Mouse (Mus musculus) liver, embryonic 13.5 days (tissue): Measurements from ENCODE around the gene Cdh22. TPM values are rescaled to one million over a fixed set of nuclear protein-coding genes. Genes with fewer than 3 reads are reported as not detected.

Experiments used
- ATAC-seq: fragments of 200-750 bp; cut with Nextera tagmentation; 2 replicates; pipeline ENCODE4 v1.8.0; 2017; ENCODE audit warnings: low read depth, mild to moderate bottlenecking, moderate number of reproducible peaks, moderate library complexity
- DNase-seq: peaks from one replicate; pipeline ENCODE4 v3.0.0; 2022
- H3K27ac ChIP-seq: fragments of 300-500 bp; sonication (generic); 2 replicates; pipeline ENCODE4 v1.5.1; 2015; ENCODE audit warnings: moderate library complexity, mild to moderate bottlenecking, inconsistent platforms
- H3K27me3 ChIP-seq: fragments of 300-500 bp; sonication (generic); 2 replicates; pipeline ENCODE4 v1.6.1; 2015; ENCODE audit warnings: mild to moderate bottlenecking, inconsistent platforms
- H3K36me3 ChIP-seq: fragments of 300-500 bp; sonication (generic); 2 replicates; pipeline ENCODE4 v1.6.1; 2015; ENCODE audit warnings: mild to moderate bottlenecking, inconsistent platforms
- H3K4me1 ChIP-seq: fragments of 300-500 bp; sonication (generic); replicated peaks from 2 replicates; pipeline ENCODE4 v1.6.1; 2015; ENCODE audit warnings: inconsistent platforms
- H3K4me2 ChIP-seq: fragments of 300-500 bp; sonication (generic); 2 replicates; pipeline ENCODE4 v1.6.1; 2015; ENCODE audit warnings: inconsistent platforms, mild to moderate bottlenecking, moderate library complexity
- H3K4me3 ChIP-seq: fragments of 300-500 bp; sonication (generic); replicated peaks from 2 replicates; pipeline ENCODE4 v1.5.1; 2015; ENCODE audit warnings: mild to moderate bottlenecking, inconsistent platforms
- H3K9ac ChIP-seq: fragments of 300-500 bp; sonication (generic); 2 replicates; pipeline ENCODE4 v1.6.1; 2015; ENCODE audit warnings: mild to moderate bottlenecking, inconsistent platforms
- H3K9me3 ChIP-seq: fragments of 300-500 bp; sonication (generic); replicated peaks from 2 replicates; pipeline ENCODE4 v1.6.1; 2016; ENCODE audit warnings: inconsistent platforms
- WGBS: fragments of 180-500 bp; shearing (Covaris S2); methylation state at CpG from one replicate; pipeline ENCODE4 v1.1.7; 2015; ENCODE audit not compliant: insufficient replicate concordance; 5-methylcytosine and 5-hydroxymethylcytosine counted together
- polyA plus RNA-seq: library from polyadenylated mRNA; unstranded; fragments of >200 nt; fragmentation: Nextera tagmentation; extraction: Ambion mirVana; gene quantifications from 2 replicates; pipeline ENCODE4 v1.2.1, GENCODE M21; 2015

The Cdh22 gene
- polyA plus RNA-seq: not detected in 2 replicates

GRCm38 (mm10) chr2:165234613-165235291 is at the start of gene Cdh22:
Cdh22 (minus strand) TSS chr2:165234853.
- WGBS: under 1% methylated on average over 48 of the region's 60 CpGs

GRCm38 (mm10) chr2:165284377-165284776 is 49.7 kb upstream of the Cdh22 start:
- H3K27me3 ChIP-seq: no peaks in the 10 kb centered on the region
- H3K4me2 ChIP-seq: no peak overlapping the region; the same call in 1 of the 2 replicates
- peaks cover 32% of the 10 kb centered on the region for H3K36me3 ChIP-seq
- no peak overlapping the region for H3K4me3 ChIP-seq
- no peak overlapping the region for H3K9ac ChIP-seq
- no peaks in the 10 kb centered on the region for H3K9me3 ChIP-seq
- H3K4me1 ChIP-seq: peaks cover 46% of the 10 kb centered on the region
- H3K27ac ChIP-seq: peak overlapping the region; percentile 29; the same call in 1 of the 2 replicates
- DNase-seq (no peak), ATAC-seq (no peak)
- WGBS: 73% methylated on average over 7 of the region's 7 CpGs

More at GRCm38 (mm10) chr2:165234613-165235291, at the start of gene Cdh22:
- no peak within 1 kb of the TSS for H3K27ac ChIP-seq
- H3K36me3 ChIP-seq: no peaks in the 10 kb centered on the region
- DNase-seq: no peak
- H3K4me3 ChIP-seq: peak within 1 kb of the TSS; percentile 45
- no peaks in the 10 kb centered on the region for H3K9me3 ChIP-seq
- H3K4me2 ChIP-seq: peak within 1 kb of the TSS; percentile 62
- H3K4me1 ChIP-seq: peaks cover 14% of the 10 kb centered on the region; the same call in 1 of the 2 replicates
- H3K9ac ChIP-seq: no peak within 1 kb of the TSS
- peaks cover 98% of the 10 kb centered on the region for H3K27me3 ChIP-seq
- no peak for ATAC-seq

- H3K36me3 ChIP-seq: peaks cover 39% of the 10 kb centered on the region
- H3K27ac ChIP-seq: no peak overlapping the region
- no peak overlapping the region for H3K4me2 ChIP-seq
- H3K4me3 ChIP-seq: no peak overlapping the region
- DNase-seq: no peak
- H3K9ac ChIP-seq: no peak overlapping the region
- H3K9me3 ChIP-seq: no peaks in the 10 kb centered on the region
- no peaks in the 10 kb centered on the region for H3K27me3 ChIP-seq
- 70% methylated on average over 3 of the region's 3 CpGs for WGBS
- ATAC-seq: no peak
- H3K4me1 ChIP-seq: peaks cover 45% of the 10 kb centered on the region
Observed at GRCm38 (mm10) chr2:165283644-165284043, 49.0 kb upstream of the Cdh22 start.

GRCm38 (mm10) chr2:165281779-165282311 is 47.2 kb upstream of the Cdh22 start:
- Histone ChIP-seq H3K9me3 (no peaks in the 10 kb centered on the region), H3K4me3 (no peak overlapping the region), H3K27ac (no peak overlapping the region), H3K27me3 (no peaks in the 10 kb centered on the region), H3K36me3 (peaks cover 56% of the 10 kb centered on the region), H3K4me2 (no peak overlapping the region), H3K9ac (no peak overlapping the region), H3K4me1 (peaks cover 31% of the 10 kb centered on the region)
- no peak for ATAC-seq
- DNase-seq: no peak
- WGBS: 70% methylated on average over 5 of the region's 6 CpGs

GRCm38 (mm10) chr2:165279351-165279750 is 44.7 kb upstream of the Cdh22 start:
- Histone ChIP-seq H3K27me3 (no peaks in the 10 kb centered on the region), H3K4me2 (no peak overlapping the region), H3K4me3 (no peak overlapping the region), H3K36me3 (peaks cover 57% of the 10 kb centered on the region), H3K9me3 (no peaks in the 10 kb centered on the region), H3K9ac (no peak overlapping the region), H3K27ac (no peak overlapping the region), H3K4me1 (peaks cover 8% of the 10 kb centered on the region)
- 69% methylated on average over 10 of the region's 10 CpGs for WGBS
- ATAC-seq (no peak), DNase-seq (no peak)

GRCm38 (mm10) chr2:165277188-165277740 is 42.6 kb upstream of the Cdh22 start:
- H3K4me1 ChIP-seq: no peaks in the 10 kb centered on the region
- H3K4me2 ChIP-seq: no peak overlapping the region
- H3K9me3 ChIP-seq: no peaks in the 10 kb centered on the region
- no peak for ATAC-seq
- H3K36me3 ChIP-seq: peaks cover 45% of the 10 kb centered on the region
- DNase-seq: no peak
- H3K27me3 ChIP-seq: no peaks in the 10 kb centered on the region
- WGBS: 74% methylated on average over 5 of the region's 5 CpGs
- no peak overlapping the region for H3K27ac ChIP-seq
- no peak overlapping the region for H3K9ac ChIP-seq
- no peak overlapping the region for H3K4me3 ChIP-seq

GRCm38 (mm10) chr2:165275824-165276223 is 41.2 kb upstream of the Cdh22 start:
- Histone ChIP-seq H3K4me3 (no peak overlapping the region), H3K27ac (no peak overlapping the region), H3K4me1 (no peaks in the 10 kb centered on the region), H3K4me2 (no peak overlapping the region), H3K27me3 (no peaks in the 10 kb centered on the region), H3K9me3 (no peaks in the 10 kb centered on the region), H3K36me3 (peaks cover 33% of the 10 kb centered on the region), H3K9ac (no peak overlapping the region)
- ATAC-seq (0 out of 2 replicates have a peak, but pooled peaks have one; percentile 21), DNase-seq (no peak)
- 38% methylated on average over 8 of the region's 8 CpGs for WGBS

- Histone ChIP-seq H3K4me3 (no peak overlapping the region), H3K27me3 (no peaks in the 10 kb centered on the region), H3K9me3 (no peaks in the 10 kb centered on the region), H3K4me2 (no peak overlapping the region), H3K27ac (no peak overlapping the region), H3K9ac (no peak overlapping the region), H3K4me1 (no peaks in the 10 kb centered on the region), H3K36me3 (peaks cover 27% of the 10 kb centered on the region)
- WGBS: 44% methylated on average over 8 of the region's 8 CpGs
- peak; percentile 18 for ATAC-seq
- no peak for DNase-seq
Observed at GRCm38 (mm10) chr2:165275124-165275640, 40.5 kb upstream of the Cdh22 start.

- Histone ChIP-seq H3K9me3 (no peaks in the 10 kb centered on the region), H3K27ac (no peak overlapping the region), H3K36me3 (peaks cover 18% of the 10 kb centered on the region), H3K4me3 (no peak overlapping the region), H3K4me1 (no peaks in the 10 kb centered on the region), H3K27me3 (no peaks in the 10 kb centered on the region), H3K9ac (no peak overlapping the region), H3K4me2 (no peak overlapping the region)
- DNase-seq (no peak), ATAC-seq (no peak)
- 26% methylated on average over 4 of the region's 4 CpGs for WGBS
Observed at GRCm38 (mm10) chr2:165273589-165273988, 38.9 kb upstream of the Cdh22 start.

GRCm38 (mm10) chr2:165271326-165271725 is 36.7 kb upstream of the Cdh22 start:
- Histone ChIP-seq H3K4me1 (no peaks in the 10 kb centered on the region), H3K9me3 (no peaks in the 10 kb centered on the region), H3K27me3 (peaks cover 13% of the 10 kb centered on the region), H3K4me3 (no peak overlapping the region), H3K9ac (no peak overlapping the region), H3K27ac (no peak overlapping the region), H3K36me3 (no peaks in the 10 kb centered on the region), H3K4me2 (no peak overlapping the region)
- WGBS: 22% methylated on average over 8 of the region's 8 CpGs
- DNase-seq (no peak), ATAC-seq (no peak)

- DNase-seq: no peak
Observed at GRCm38 (mm10) chr2:165270858-165271257, 36.2 kb upstream of the Cdh22 start.

More at GRCm38 (mm10) chr2:165270858-165271257, 36.2 kb upstream of the Cdh22 start:
- Histone ChIP-seq H3K9ac (no peak overlapping the region), H3K27ac (no peak overlapping the region), H3K4me3 (no peak overlapping the region), H3K9me3 (no peaks in the 10 kb centered on the region), H3K36me3 (no peaks in the 10 kb centered on the region), H3K4me1 (no peaks in the 10 kb centered on the region), H3K4me2 (no peak overlapping the region), H3K27me3 (peaks cover 14% of the 10 kb centered on the region)
- 43% methylated on average over 7 of the region's 7 CpGs for WGBS
- no peak for ATAC-seq
